Mouse (Mus musculus) ovary, postnatal 36 days (tissue): ENCODE measurements around the gene Cytl1.

Experiments
- DNase-seq: peaks from one replicate; pipeline ENCODE4 v3.0.0; 2022; ENCODE audit warnings: low spot score, mixed read lengths

Cytl1 gene

DNA sequence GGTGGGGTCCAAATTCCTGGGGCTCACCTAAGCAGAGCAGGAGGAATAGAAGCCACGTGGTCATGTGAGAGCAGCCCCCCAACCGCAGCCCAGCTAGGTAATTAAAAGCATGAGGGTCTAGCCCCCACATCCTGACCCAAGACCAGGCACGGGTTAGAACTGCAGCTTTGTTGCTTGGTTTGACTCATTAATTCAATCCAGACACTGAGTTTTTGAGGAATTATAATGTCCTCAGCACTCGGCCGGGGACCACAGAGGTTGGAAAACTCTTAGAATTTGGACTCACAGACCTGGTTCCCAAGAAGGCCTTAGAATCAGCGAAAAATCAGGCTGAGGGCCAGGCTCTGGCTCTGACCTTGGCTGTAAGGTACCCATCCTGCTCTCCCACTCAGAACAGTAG, 35.6 kb downstream of the Cytl1 start:
- DNase-seq = no peak

GRCm38 (mm10) chr5:37774011-37774410, 38.7 kb downstream of the Cytl1 start:
- DNase-seq = no peak

- DNase-seq = no peak
These were observed 40.4 kb downstream of the Cytl1 start for GRCm38 (mm10) chr5:37775681-37776080.

GRCm38 (mm10) chr5:37783306-37783705, 48.0 kb downstream of the Cytl1 start:
- DNase-seq = no peak

GRCm38 (mm10) chr5:37784847-37785391, 49.6 kb downstream of the Cytl1 start:
- DNase-seq = no peak
